Mouse (Mus musculus) testis, adult 2 months (tissue): ENCODE measurements at regions not wholly inside any gene's neighbourhood (a gene's known extent, or its start where the extent isn't known, plus 50 kb on each side); places are given as distances from the start of the nearest gene placed in this dataset.

ENCODE experiments used
- H3K27ac ChIP-seq: fragments of 200-500 bp; 2 replicates; pipeline ENCODE4 v1.5.1; 2012; ENCODE audit warnings: low read depth, low read length; ENCODE audit not compliant: control insufficient read depth, insufficient read depth
- H3K27me3 ChIP-seq: fragments of 200-500 bp; 2 replicates; pipeline ENCODE4 v1.6.1; 2012; ENCODE audit warnings: mild to moderate bottlenecking, low read length, moderate library complexity; ENCODE audit not compliant: control insufficient read depth, insufficient read depth
- H3K36me3 ChIP-seq: fragments of 200-500 bp; 2 replicates; pipeline ENCODE4 v1.6.1; 2012; ENCODE audit warnings: mild to moderate bottlenecking, low read length; ENCODE audit not compliant: control insufficient read depth, insufficient read depth
- H3K4me1 ChIP-seq: fragments of 200-500 bp; 2 replicates; pipeline ENCODE4 v1.6.1; 2012; ENCODE audit warnings: low read length; ENCODE audit not compliant: control insufficient read depth, insufficient read depth
- H3K4me3 ChIP-seq: fragments of 200-500 bp; 2 replicates; pipeline ENCODE4 v1.5.1; 2012; ENCODE audit warnings: low read depth, mild to moderate bottlenecking, low read length, moderate library complexity, mixed read lengths; ENCODE audit not compliant: control insufficient read depth
- CTCF ChIP-seq: fragments of 200-500 bp; IDR thresholded peaks from 2 replicates; pipeline ENCODE4 v1.5.1; 2012; ENCODE audit warnings: low read depth, mild to moderate bottlenecking, inconsistent platforms, low read length, moderate library complexity; ENCODE audit not compliant: control insufficient read depth, insufficient read depth, insufficient replicate concordance
- POLR2A ChIP-seq: fragments of 200-500 bp; IDR thresholded peaks from 2 replicates; pipeline ENCODE4 v1.6.1; 2012; ENCODE audit warnings: low read depth, mild to moderate bottlenecking, inconsistent platforms, low read length, moderate library complexity; ENCODE audit not compliant: control insufficient read depth

DNA sequence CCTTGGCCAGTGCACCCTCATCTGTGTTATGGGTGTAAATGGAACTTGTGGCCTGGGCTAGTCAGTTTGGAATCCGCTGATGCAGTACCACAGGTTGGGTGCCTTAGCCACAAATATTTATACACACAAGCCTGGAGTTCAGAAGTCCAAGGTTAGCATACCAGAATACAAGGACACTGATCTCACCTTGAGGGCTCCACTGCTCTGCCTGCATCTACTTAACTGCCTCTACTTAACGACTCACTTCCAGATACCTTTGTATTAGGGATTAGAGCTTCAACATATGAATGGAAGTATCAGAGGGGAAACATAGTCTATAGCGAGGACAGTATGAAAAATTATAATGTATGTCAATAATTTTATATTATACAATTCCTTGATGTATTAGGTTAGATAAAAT lies 57.5 kb downstream of the Tmem174 start:
- Histone ChIP-seq H3K4me3 (peak overlapping the region; percentile 68), H3K27me3 (no peaks in the 10 kb centered on the region), H3K4me1 (no peaks in the 10 kb centered on the region), H3K36me3 (no peaks in the 10 kb centered on the region), H3K27ac (no peak overlapping the region)
- TF ChIP-seq CTCF: no peak
- TF ChIP-seq POLR2A: no peak

DNA sequence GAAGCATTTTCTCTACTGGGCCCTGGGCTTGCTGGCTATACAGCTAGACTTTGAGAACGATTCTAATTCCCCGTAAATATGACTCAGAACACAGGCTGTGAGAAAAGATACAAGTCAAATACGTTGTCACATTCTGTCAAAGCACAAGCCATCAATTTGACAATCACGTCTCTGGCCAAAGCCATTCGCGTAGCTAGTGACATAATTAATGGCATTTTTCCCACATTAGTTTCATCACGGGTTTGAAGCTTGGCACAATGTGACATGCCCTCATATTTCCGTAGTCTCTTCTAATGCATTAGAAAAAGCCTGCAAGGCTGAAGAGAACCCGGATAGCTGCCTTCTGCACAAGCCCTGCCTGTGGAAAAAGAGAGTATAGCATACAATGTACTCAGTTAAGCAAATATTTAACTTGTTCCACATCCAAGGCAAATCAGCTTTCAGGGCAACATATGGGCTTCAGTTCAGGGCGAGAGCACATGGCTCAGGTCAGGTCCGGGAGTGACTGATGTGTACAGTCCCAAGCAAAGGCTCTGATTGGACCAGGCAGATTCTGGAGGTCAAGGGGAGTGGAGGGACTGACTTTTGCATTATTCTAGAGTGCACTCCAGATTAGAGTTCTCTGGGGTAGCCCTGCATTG lies 58.7 kb downstream of the Tmem174 start:
- no peak overlapping the region for H3K4me3 ChIP-seq
- H3K27ac ChIP-seq: no peak overlapping the region
- TF ChIP-seq POLR2A (no peak), CTCF (no peak)
- H3K4me1 ChIP-seq: peaks cover 5% of the 10 kb centered on the region
- H3K36me3 ChIP-seq: no peaks in the 10 kb centered on the region
- no peaks in the 10 kb centered on the region for H3K27me3 ChIP-seq

DNA sequence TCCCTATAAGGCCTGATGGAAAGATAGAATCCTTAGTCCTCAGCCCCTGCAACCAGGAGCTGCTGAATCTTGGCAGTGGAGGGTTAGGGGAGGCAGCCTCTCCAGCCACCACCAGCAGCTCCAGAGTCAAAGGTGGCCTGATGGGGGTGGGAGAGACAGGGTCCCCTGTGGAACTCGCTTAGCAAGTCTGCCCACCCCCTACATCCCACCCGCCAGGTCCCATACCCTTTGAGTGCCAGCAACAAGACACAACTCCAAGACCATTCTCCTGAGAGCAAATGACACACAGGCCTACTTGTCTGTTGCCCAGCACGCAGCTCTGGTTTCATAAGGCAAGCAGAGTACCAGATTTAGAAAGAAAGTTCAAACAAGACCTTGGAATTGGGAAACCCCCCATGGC lies 61.1 kb downstream of the Tmem174 start:
- Histone ChIP-seq H3K27me3 (no peaks in the 10 kb centered on the region), H3K4me1 (peaks cover 17% of the 10 kb centered on the region)
- TF ChIP-seq POLR2A: no peak
- no peak for TF ChIP-seq CTCF

DNA sequence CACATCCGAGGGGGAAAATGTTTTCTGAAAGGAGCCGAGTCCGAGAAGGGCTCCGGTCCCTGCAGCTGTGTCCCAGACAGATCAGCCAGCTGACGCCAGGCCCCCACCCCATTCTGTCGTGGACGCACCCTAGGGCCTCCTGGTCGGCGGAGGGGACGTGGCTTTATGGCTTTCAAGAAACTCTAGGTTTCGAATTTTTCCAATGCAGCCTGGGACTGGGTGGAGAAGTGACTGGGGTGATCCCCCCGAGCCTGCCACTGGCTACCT lies 63.2 kb downstream of the Tmem174 start:
- H3K36me3 ChIP-seq: no peaks in the 10 kb centered on the region
- TF ChIP-seq POLR2A (no peak), CTCF (no peak)
- H3K4me3 ChIP-seq: no peak overlapping the region
- no peak overlapping the region for H3K27ac ChIP-seq
- peaks cover 17% of the 10 kb centered on the region for H3K4me1 ChIP-seq
- no peaks in the 10 kb centered on the region for H3K27me3 ChIP-seq

More for the DNA sequence above, 61.1 kb downstream of the Tmem174 start:
- H3K36me3 ChIP-seq: no peaks in the 10 kb centered on the region
- H3K4me3 ChIP-seq: no peak overlapping the region
- H3K27ac ChIP-seq: no peak overlapping the region

DNA sequence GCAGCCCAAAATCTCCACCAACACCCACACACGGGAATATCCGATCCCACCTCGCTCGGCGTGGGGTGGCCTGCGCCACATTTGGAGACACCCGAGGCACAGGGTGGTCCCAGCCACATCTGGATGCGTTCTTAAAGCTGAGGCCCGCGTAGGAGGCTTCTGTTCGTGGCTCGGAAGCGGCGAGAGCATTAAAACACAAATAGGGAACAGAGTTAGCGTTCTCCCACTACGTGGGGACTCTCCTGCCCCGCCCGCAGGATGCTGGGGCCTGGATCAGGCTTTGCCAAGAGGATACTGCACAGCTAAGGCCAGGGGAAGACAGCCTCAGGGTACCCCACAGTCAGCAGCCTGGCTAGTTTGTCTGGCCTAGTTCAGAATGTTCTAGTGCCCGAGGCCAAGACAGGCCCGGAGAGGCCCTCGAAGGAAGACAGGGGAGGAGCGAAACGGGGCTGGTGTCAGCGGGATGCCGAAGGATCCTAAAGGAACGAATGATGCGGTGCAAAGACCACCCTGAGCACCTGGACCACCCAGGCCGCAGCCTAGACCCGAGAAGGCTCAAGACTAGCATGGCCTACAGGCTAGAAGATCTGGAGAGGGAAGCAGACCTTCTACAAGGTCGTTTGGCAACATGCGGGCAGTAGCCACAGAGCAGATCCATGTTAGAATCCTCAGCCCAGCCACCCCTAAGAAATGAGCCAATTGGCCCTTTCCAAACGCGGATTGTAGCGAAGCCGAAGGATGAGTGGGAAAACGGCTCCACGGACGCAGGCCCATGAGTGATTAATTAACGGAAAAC lies 63.8 kb downstream of the Tmem174 start:
- TF ChIP-seq POLR2A (no peak), CTCF (no peak)
- Histone ChIP-seq H3K27ac (no peak overlapping the region), H3K36me3 (no peaks in the 10 kb centered on the region), H3K4me1 (peaks cover 17% of the 10 kb centered on the region), H3K27me3 (no peaks in the 10 kb centered on the region), H3K4me3 (peak overlapping the region; percentile 61)

DNA sequence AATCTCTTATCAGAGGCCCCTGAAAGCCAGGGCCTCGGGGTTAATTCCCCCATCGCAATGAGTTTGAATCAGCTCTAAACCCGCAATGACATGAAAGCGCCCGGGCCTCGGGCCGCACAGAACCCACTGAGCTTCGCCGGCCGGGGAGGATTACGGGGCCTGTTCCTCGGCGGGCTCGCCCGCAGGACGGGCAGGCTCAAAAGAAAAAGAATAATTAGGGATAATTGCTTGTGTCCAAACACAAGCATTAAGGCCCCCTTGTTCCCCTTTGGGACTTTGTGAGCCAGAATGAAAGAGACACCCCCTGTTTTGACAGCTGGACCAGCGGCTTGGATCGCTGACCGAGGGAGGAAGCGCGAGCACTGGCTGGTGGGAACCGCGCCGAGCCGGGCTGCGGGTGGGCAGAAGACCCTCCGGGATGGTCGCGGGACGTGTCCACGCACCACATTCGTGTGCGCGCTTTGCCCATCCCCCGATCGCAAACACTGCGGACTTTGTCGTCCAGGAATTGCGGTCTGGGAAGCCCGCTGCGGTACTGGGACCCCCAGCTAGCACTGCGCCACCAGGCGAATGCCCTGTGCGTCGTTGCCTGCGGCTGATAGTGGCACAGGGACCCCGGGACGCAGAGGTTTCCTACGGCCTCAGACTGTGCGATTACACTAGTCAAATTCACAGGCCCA lies 64.5 kb downstream of the Tmem174 start:
- peak overlapping the region; percentile 61 for H3K4me3 ChIP-seq
- no peaks in the 10 kb centered on the region for H3K36me3 ChIP-seq
- H3K27me3 ChIP-seq: no peaks in the 10 kb centered on the region
- no peak overlapping the region for H3K27ac ChIP-seq
- TF ChIP-seq CTCF (no peak), POLR2A (0 out of 2 replicates have a peak, but pooled peaks have one; percentile 18)
- H3K4me1 ChIP-seq: peaks cover 17% of the 10 kb centered on the region

DNA sequence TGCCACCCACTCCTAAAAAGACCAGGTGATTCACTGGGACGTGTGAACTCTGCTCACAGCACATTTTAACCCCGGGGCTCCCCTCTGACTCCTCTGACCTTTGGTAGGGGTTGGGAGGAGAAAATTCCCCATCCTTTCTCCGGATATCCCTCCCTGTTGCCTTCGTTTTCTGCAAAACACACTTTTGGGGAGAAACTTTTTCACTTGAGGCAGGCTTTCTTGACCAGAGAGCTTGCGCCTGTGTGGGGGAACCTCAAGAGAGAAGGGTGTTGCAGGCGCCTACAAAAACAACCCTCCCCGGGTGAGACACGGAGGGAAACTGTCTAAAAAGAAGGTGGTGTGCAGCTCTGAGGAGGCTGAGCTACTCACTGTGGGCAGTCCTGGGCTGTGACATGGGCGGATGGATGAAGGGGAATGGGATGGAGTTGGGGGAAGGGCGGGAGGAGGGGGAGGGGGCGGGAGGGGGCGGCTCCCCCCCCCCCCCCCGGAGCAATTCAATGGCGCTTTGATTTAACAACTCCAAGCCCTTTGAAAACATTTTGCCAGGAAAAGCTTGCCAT lies 65.1 kb downstream of the Tmem174 start:
- no peaks in the 10 kb centered on the region for H3K27me3 ChIP-seq
- H3K36me3 ChIP-seq: no peaks in the 10 kb centered on the region
- H3K4me3 ChIP-seq: no peak overlapping the region
- H3K4me1 ChIP-seq: peaks cover 17% of the 10 kb centered on the region
- H3K27ac ChIP-seq: no peak overlapping the region
- TF ChIP-seq POLR2A: no peak
